Mouse (Mus musculus) erythroid progenitor cell, adult 5-6 weeks (primary cell): ENCODE measurements around the gene Gm8439. TPM values are rescaled to one million over a fixed set of nuclear protein-coding genes. Genes with fewer than 3 reads are reported as not detected.

Experiments used
- ATAC-seq: replicated peaks from 2 replicates; pipeline ENCODE4 v1.8.0; 2016; ENCODE audit warnings: moderate number of reproducible peaks, mild to moderate bottlenecking, moderate TSS enrichment, inconsistent platforms; ENCODE audit not compliant: poor library complexity, low FRiP score, severe bottlenecking
- total RNA-seq, 2 experiments: library from RNA; stranded (forward) in 1 of 2; stranded (reverse) in 1 of 2; fragments of 150-400 nt in 1 of 2; fragments of 186-747, 209-891 nt in 1 of 2; gene quantifications; 2 replicates each; pipeline versions ENCODE4 v1.2.3 to v1.2.4; 2015 to 2017; ENCODE audit warnings: low replicate concordance in 2 of 2

Gm8439 gene
- total RNA-seq, 2 experiments from 2014 or later: not detected

DNA sequence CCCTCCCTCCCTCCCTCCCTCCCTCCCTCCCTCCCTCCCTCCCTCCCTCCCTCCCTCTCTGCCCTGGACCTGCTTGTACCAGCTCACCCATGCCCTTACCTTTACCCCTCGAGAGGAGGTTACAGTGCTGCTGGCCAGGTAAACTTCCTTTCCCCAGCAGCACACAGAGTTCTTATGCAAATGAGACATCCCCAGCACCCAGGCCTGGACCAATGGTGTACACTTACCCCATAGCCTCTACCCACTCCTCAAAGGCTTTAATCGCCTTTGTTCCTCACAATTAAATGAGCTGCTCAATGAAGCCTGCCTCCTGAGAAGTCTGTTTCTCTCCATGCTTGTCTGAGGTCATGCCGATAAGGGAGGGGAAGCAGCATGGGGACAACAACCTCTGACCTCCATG lies 18.4 kb downstream of the Gm8439 start:
- no peak for ATAC-seq

DNA sequence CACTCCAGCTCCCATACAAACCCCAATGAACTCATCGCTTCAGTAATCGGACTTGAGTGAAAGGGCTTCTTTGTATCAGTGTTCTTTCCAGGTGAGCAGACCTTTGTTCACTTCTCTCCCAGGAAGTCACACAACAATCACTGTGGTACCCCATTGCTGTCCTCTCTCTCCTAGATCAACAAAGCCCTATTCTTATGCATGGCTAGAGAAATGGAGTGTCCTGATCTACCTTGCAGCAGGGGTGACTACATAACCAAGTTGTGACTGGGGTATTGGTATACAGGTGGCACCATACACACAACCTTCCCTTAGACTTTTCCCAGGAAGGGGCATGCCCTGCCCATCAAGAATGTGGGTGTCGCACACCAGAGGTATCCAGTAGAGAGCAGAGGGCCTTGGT lies 22.5 kb downstream of the Gm8439 start:
- ATAC-seq: no peak

DNA sequence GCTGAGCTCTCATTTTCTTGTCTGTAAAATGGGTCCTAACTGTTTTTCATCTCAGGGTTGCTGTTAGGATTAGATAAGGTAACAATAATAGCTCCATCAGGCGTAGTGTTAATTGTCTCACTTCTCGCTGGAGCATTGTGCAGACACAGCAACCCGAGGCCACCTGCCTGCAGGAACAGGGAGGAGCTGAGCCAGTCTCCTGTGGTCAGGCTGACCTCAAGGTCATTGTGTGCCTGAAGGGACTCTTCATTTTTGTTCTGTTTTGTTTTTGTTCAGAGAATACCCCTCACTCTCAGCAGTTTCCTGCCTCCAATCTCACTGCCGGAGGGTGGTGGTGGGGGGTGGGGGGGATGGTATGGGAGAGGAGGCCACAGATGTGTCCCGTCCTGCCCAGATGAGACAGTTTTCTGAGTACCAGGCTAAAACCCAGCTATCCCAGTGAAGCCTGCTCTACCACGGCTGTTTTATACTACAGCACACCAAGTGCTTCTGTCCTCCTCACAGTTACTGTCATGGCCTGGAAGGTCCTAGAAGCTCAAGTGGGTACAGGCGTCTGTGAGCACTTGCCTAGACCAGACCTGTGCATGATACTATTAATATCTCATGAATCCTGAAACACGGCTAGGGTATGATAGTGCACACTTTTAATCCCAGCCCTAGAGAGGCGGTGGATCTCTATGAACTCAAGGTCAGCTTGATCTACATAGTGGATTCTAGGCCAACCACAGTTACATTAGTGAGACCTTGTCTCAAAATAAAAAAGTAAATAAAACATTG lies 23.9 kb downstream of the Gm8439 start:
- no peak for ATAC-seq

DNA sequence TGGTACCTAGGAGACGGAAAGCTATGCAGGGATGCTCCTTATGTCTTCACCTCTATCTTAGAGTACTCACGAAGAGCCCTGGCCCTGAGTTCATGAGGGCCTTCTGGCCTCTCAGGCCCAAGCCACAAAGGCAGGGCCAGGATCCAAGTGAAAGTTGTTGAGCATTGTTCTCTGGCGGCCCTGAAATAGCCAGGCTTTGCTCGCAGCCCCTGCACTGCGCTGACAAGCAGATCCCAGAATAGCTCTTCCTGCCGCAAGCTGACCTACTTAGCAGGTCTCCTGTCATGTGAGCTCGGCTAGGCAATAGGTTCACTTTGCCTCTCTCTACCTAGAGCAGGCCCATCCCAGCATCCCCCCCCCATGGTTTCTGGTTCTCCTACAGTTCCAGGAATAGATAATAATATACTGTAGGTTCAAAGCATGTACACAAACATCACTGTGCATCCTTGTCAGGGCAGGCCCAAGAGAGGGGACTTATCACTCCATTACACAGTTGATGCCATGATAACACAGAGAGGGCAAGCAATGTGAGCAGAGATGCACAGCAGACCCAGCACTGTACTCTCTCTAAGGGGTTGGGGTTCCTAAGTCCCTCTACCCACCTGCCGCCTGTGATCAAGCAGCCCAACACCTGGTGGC lies 25.3 kb downstream of the Gm8439 start:
- ATAC-seq: no peak

DNA sequence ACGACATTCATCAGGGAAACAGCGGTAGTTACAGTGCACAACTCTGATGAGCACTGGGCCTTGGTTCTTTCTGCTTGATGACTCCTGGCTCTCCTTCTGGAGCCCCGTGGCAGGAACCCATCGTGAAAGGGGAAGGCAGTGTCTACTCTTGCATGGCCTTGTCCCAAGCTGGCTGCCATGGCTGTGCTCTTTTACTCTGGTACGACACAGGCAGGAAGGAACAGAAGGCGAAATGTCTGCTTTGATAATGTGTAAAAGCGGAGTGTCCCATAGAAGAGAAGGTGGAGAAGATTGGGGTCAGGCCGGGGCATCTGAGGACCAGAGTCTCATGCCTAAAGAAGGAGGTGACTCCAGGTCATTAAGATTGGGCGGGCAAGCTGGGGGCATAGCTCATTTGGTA lies 26.1 kb downstream of the Gm8439 start:
- ATAC-seq: no peak

DNA sequence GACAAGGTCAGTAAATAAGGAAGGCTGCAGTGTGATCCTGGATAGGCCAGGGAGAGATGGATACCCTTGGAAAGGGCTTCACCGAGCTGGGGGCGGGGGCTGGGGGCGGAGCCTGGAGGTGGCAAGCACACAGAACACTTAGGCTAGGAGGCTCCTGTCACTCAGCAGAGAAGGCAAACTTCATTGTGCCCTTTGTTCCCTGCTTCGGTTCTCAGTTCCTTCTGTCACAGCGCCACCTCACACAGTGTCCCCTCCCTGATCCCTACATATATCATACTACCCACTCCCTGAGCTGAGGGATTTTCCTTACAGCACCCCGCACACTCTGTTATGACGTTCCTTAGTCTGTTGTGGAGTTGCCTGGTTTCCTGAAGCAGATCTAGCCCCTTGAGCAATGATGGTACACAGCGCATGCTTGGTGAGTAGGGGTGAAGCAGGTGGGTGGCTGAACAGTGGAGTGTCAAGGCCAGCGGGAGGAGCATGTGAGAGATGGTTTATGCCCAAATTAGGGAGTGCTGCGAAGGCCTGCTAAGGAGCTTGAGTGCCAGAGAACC lies 27.1 kb downstream of the Gm8439 start:
- ATAC-seq: no peak

DNA sequence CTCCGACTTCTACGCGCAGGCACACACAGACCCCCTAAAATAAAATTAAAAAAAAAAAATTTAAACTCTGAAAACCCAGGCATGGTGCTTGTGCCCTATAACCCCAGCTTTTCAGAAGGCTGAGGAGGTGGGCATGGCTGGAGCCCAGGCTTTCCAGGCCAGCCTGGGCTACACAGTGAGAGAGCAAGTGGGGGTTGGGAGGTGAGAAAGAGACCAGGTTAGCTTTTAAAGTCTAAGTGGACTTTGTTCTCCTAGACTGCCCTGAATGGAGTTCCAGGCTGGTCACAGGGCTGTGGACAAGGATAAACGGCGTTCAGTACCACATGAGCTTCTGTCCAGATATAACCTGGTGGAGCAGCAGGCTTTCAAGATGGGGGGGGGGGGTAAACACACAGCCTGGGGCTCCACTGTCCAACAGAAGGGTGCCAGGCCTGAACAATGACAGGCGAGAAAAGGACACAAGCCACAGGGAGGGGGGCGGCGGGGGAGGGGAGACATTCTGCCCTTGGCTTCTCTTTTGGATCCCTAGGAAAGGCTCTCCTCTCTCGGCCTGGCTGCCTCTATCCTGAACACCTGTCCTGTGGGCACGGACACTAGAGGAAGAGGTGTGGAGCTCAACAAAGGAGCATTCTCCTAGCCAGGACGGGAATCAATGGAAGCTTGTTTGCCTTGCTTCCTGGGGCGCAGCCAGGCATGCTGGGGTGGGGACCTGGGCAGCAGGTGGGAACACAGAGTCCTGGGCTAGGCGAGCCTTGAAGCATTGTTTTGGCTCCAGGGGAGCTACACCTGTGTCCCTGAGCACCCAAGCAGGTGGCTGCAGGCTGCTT lies 27.9 kb downstream of the Gm8439 start:
- no peak for ATAC-seq

DNA sequence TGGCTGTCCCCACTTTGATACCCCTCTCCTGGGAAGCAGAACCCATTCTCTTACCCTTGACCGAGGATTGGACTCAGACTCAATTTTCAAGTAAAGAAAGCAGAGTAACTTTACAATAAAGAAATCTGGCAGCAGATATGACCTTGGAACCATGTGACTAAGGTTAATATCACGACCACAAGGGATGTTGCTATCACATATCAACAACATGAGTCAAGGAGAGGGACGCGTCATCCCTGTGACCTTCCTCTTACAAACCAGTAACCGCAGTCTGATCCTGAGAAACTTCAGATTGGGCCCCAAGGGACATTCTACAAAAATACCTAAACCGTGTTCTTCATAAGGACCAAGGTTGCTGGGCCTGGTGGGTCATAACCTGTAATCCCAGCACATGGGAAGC lies 39.2 kb downstream of the Gm8439 start:
- no peak for ATAC-seq

DNA sequence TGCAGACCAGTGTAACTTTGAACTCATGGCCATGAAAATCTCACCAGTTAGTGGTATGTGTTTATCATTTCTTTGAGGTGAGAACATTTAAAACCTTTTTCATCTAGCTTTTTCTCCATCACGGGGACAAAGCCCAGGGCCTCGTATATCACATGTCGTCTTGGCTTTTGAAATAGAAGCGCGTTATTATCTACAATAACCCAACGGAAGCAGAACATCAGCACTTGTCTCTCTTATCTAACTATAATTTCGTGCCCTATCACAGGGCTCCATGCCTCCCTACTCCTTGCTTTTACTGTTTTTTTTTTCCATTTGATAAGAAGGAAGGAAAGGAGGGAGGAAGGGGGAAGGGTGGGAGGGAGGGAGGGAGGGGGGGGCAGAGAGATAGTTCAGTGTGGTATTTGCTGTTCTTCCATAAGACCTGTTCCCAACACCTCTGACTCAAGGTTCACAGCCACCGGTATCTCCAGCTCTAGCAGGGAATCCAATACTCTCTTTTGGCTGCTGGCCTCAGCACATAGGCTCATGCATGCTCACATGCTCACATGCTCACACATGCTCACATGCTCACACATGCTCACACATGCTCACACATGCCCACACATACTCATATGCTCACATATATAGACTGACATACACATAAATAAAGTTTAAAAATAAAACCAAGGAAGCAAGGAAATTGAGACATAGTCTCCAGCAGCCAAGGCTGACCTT lies 41.8 kb downstream of the Gm8439 start:
- peak; percentile 41; the same call in 1 of the 2 replicates for ATAC-seq

DNA sequence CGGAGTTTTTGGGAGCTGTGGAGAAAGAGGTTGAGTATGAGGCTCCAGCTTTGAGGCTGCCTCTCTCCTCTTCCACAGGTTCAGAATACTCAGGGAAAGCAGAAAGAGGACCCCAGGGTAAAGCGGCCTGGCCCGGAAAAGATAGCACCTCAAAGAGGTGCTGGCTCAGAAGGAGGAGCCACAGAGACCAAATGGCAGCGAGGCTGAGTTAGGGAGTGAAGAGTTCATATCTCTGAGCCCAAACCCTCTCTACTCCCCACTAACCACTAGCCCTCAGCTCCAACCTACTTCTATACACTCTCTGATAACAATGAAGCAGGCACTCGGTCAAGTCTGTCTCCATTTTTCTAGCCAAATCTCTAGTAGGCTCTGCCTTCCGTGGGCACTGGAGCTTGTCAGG lies 43.3 kb downstream of the Gm8439 start:
- ATAC-seq: peak; percentile 89

DNA sequence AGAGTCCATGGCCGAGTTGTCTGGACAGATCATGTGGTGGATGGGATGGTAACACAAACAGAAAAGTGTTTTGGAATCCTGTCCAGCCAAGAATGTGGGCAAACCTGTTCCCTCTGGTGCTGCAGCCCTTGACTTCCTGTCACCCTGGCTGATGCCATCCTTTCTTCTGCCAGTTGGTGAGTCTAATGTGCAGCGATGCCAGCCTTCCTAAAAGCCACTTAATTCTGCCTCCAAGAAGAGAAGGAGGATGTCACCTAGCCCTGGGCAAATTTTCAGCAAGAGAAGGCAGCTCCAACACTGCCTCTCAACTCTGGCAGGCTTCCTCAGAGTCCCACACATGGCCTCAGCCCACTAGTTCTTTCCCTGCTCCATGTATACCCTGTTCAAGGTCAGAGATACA lies 46.8 kb downstream of the Gm8439 start:
- no peak for ATAC-seq

DNA sequence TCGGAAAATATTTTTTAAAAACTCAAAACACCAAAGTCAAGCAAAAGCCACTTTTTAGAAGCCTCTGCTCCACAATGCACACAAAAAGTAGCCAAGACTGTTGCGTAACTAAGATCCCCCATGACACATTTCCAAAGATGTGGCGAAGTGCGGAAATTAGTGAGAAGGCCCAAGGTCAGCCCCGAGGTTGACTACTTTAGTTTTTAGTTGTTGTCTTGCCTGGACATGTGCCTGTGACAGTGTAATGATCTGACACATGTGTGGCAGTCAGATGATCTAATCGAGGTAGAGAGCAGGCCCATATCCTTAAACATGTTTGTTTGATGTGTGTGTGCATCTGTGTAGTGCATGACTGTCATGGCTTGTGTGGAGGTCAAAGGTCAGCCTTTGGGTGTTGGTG lies 53.4 kb downstream of the Gm8439 start:
- ATAC-seq: no peak

DNA sequence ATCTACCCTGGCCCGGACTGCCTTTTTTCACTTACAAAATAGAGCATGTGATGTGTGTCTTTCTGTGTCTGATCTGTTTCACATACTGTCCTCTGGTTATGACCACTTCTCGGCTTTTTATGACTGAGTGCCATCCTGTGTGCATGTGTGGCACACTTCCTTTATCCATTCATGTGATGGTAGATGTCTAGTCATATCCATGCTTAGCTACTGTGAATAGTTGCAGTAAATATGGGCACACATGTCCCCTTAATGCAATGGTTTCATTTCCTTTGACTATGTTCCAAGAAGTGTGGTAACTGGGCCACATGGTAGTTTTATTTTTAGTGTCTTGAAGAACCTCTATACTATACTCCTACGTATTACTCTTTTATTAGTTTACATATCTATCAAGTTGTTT lies 55.4 kb downstream of the Gm8439 start:
- no peak for ATAC-seq

DNA sequence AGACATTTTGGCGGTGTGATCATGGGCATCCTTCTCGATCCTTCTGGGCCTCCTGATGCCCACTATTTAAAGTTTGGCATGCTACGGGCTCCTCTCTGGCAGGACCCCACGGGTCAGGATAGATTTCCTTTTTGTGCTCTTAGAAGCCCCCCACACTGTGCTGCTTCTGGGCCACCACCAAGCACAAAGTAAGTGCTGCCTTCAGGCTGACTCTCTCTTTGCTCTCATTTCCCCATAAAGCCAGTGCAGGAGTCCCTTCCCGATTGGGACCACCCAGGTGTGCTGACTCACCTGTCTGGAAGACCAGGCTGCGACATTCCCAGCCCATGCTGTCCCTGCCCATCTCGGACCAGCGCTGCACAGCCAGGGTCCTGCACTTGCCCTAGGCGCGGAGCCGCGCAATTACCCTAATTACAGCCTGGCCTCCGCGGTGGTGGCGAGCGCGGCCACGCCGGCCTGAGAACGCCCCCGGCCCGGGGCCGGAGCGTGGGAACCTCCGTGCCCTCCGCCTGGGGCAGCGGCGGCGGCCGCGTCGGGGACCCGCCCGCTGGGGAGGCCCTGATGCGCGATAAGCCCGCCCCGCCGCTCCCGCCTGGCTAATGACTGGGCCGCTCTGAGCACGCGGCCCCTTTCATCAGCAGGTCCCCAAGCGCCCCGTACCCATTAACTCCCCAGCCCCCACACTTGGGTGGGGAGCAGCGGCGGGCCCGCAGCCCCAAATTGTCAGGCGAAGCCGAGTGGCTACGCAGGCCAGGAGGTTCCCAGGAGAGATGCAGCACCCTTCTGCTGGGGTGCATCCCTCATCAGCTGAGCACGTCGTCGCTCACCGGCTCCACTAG lies 61.0 kb downstream of the Gm8439 start:
- peak; percentile 75 for ATAC-seq

DNA sequence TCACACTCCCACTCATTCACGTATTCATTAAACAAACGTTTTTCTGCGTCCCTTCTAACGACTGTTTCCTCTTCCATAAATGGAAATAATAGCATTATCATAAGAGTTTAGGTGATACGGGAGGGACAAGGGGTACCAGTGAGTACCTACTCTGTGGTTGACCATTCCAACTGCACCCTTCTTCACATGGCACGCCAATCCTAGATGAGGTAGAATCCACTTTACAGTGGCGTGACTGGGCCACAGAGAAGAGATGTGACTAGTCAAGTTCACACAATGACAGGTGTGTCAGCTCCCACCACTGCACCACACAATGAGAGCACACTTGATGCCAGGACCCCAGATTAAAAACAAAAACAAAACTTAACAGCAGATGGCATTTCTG lies 61.7 kb downstream of the Gm8439 start:
- ATAC-seq: no peak

DNA sequence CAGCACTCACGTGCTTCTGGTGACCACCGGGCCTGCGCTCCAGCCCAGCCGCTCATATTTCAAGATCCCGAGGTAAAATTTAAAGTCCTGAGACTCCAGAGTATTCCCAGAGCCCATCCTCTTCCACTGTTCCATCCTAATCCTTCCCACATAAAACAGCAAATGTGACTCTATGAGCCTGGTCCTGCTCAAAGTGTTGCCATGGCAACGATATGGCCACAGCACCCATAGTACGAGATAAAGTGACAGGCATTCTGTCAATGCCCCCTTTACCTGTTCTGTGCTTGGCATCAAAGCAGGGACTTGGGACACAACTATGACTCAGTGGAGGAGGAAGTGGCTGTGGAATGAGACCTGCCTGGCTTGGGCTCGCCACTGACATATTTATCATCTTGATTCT lies 67.4 kb downstream of the Gm8439 start:
- no peak for ATAC-seq
